Mouse (Mus musculus) R1 (cell line): ENCODE data around the gene Dcpp2.
A peak's percentile ranks its signal among the peaks of the same experiment; 100 is the strongest.
"Not testable (repeated sequence)": the region's sequence is repeated elsewhere in the genome, so short reads cannot be mapped to it uniquely, and the experiment has no call there.

Source experiments
- DNase-seq: peaks from one replicate; pipeline ENCODE4 v3.0.0-alpha.2; 2018; ENCODE audit warnings: low read depth, low spot score

Gene Dcpp2

DNA sequence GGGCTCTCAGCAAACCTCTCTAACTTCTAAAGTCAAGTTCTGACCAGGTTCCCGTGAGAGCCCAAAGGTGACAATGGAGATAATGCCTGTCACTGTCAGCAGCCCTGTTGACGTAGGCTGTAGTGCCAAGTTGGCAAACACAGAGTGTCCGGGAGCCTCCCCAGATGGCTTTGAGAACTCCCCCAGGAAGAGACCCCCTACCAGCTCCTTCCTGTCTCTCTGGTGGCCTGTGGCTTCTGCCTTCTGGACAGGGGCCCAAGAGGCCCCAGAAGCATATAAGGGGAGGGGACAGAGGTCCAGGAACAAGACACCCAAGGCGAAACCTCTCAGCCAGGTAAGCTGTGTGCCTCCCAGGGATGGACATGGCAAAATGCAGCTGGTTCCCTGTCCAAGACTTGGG lies at the start of gene Dcpp2, which contains the start of gene Dcpp1:
Gene Dcpp2 (plus strand): TSS at position 305 of the 400 bp plus-strand sequence.
Gene Dcpp1 (plus strand): TSS at position 301 of the 400 bp plus-strand sequence.
- not testable (repeated sequence) for DNase-seq

- no peak for DNase-seq
Measured at GRCm38 (mm10) chr17:23831201-23831600, 49.5 kb upstream of the Dcpp2 start.

- DNase-seq: no peak
Measured at GRCm38 (mm10) chr17:23836006-23836575, 44.6 kb upstream of the Dcpp2 start, which contains the start of gene Prss33. Prss33 (minus strand) TSS chr17:23836056.

DNA sequence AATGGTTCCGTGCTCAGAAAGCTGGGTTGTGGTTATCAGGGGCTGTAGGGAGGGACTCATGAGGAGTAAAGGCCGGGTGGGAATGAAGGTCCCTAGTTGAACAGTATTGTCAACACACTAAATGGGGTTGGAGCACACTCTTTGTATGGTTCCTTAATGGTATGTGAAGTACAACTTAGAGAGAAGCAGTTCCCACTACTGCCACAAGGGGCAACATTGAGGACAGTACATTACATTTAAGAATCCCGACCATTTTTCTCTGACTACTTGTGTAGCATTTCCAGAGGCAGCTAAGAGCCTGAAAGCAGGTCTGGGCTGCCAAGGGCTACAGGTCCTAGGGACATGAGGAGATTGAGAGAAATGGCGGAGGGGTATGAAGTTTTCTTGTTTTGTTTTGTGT lies 39.5 kb upstream of the Dcpp2 start:
- peak; percentile 82 for DNase-seq

- DNase-seq: peak; percentile 89
Measured at GRCm38 (mm10) chr17:23843141-23843811, 37.4 kb upstream of the Dcpp2 start.

GRCm38 (mm10) chr17:23843812-23844273 lies 36.8 kb upstream of the Dcpp2 start, which contains the start of the genes Prss32 and Prss41:
Prss32 (plus strand) TSS chr17:23843855.
Prss41 (minus strand) TSS chr17:23844172.
- DNase-seq: peak; percentile 80

GRCm38 (mm10) chr17:23850028-23850427 lies 30.7 kb upstream of the Dcpp2 start:
- peak; percentile 40 for DNase-seq

- peak; percentile 82 for DNase-seq
Measured at GRCm38 (mm10) chr17:23850853-23851749, 29.6 kb upstream of the Dcpp2 start.

GRCm38 (mm10) chr17:23853292-23853691 lies 27.4 kb upstream of the Dcpp2 start:
- DNase-seq: peak; percentile 38

GRCm38 (mm10) chr17:23854229-23854765 lies 26.4 kb upstream of the Dcpp2 start:
- DNase-seq: peak; percentile 44

DNA sequence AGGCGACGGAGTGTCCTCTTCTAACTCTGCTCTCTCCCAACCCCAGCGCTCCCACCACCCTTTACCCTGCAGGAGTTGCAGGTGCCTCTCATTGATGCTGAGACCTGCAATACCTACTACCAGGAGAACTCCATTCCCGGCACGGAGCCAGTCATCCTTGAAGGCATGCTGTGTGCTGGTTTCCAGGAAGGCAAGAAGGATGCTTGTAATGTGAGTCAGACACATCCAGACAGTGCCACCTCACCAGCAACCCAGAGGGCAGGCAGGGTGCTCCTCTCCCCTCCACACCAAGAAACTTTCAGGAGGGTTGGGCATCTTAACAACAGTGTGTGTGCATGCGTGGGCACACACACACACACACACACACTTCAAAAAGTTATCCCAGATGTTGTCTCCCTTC lies 23.5 kb upstream of the Dcpp2 start:
- DNase-seq: no peak

DNA sequence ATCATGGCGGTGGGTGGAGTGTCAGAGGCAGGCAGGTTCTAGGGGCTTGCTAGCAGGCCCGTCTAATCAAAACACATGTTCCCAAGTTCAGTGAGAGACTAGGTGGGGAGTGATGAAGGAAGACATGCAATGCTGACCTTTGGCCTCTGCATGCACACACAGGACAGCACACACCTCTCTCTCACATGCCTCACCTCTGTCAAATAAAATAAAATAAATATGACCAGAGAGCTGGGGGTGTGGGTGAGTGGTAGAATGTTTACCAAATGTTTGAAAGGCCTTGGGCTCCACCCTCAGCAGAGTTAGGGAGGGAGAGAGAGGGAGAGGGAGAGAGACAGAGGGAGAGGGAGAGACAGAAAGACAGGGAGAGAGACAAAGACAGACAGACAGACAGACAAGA lies 22.8 kb upstream of the Dcpp2 start:
- DNase-seq: no peak

GRCm38 (mm10) chr17:23862926-23863325 lies 17.8 kb upstream of the Dcpp2 start:
- no peak for DNase-seq

DNA sequence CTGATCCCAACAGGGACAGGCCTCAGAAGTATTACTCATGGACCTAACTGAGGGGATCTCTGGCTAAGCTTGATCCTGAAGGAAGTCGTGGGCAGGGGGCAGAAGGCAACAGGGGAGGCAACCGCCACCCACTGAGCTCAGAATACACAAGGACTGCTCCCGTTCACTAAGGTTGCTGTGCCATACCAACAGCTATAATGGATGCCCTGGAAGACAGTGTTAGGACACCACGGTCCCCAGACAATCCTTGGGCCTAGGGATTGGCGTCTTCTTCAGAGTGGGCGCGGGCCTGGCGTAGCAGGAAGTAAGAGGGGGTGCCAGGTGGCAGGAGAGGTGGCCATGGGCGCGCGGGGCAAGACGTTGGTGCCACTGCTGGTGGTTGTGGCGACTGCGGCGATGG lies 12.9 kb upstream of the Dcpp2 start, which contains the start of gene Prss21:
Gene Prss21 (plus strand): TSS at position 301 of the 400 bp plus-strand sequence.
- no peak for DNase-seq

- no peak for DNase-seq
Measured at GRCm38 (mm10) chr17:23868513-23868912, 12.2 kb upstream of the Dcpp2 start.

- peak; percentile 56 for DNase-seq
Measured at GRCm38 (mm10) chr17:23873884-23874856, 6.5 kb upstream of the Dcpp2 start.

- DNase-seq: no peak
Measured at GRCm38 (mm10) chr17:23876741-23877140, 3.9 kb upstream of the Dcpp2 start.

DNA sequence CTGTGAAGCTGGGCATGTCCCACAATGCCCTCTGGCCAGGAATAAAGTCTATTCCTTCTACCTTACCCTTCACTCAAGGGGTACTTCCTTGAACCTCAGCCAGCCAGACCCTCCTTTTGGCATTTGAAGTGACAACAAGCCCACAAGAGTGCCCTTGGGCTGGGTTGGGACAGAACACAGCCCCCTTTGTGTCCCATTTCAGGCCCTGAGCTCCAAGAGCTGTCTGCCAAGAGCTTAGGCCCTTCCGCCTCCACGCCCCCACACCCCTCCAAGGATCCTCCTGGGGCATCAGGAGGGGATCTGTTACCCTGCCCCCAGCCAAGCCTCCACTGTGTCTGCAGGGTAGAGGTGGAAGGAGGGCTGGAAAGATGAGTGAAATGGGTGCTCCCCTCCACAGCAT lies 3.5 kb upstream of the Dcpp2 start:
- no peak for DNase-seq

DNA sequence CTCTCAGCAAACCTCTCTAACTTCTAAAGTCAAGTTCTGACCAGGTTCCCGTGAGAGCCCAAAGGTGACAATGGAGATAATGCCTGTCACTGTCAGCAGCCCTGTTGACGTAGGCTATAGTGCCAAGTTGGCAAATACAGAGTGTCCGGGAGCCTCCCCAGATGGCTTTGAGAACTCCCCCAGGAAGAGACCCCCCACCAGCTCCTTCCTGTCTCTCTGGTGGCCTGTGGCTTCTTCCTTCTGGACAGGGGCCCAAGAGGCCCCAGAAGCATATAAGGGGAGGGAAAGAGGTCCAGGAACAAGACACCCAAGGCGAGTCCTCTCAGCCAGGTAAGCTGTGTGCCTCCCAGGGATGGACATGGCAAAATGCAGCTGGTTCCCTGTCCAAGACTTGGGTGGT lies 36.5 kb downstream of the Dcpp2 start, which contains the start of gene Dcpp3:
Gene Dcpp3 (plus strand): TSS at position 301 of the 400 bp plus-strand sequence.
- DNase-seq: not testable (repeated sequence)

DNA sequence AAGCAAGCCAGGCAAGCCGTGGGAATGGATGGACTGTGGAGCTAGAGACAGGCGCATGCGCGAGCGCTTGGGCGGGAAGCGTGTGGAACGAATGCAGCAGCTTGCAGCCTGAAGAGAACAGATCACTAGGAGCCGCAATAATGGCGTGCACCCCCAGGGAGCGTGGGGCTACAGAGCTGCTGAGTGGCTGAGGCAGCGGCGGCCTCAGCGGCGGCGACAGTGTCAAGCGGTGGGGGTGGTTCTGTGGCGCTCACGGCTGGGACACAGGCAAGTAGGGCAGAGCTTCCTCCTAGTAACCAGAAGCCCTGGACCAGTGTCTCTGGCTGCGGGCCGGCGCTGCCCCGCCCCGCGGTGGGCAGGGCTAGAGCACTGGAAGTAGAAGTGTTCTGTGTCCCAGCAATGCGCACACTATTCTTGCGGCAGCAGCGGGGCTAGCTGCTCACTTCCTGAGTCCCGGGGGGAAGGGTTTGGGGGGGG lies 43.9 kb downstream of the Dcpp2 start:
- DNase-seq: peak; percentile 87
